Comparison of ENCODE assay signal across 8 mouse cellular contexts in genomic region chr6:35252477-35253346, GRCm38 (mm10). TPM values are rescaled to one million over a fixed set of nuclear protein-coding genes. Genes with fewer than 3 reads are reported as not detected.
DNase-seq lines count a peak whose midpoint lies in the region; ATAC-seq and TF ChIP-seq lines count a peak whose summit lies in the region.

No protein-coding gene starts in this region.

- peak; percentile 90 for ATAC-seq in forebrain, embryonic 15.5 days (replicated peaks)
- peak; percentile 91 for ATAC-seq in lung, embryonic 15.5 days (ENCODE audit: borderline replicate concordance, extremely low read depth, low FRiP score, low TSS enrichment)

- in situ Hi-C loops in ES-E14 (cut with MboI; ENCODE audit: low sequenced_read_pairs in 2 of 2, unreplicated experiment in 2 of 2): no loop called here

- peak overlapping the region; percentile 95 for H3K9ac ChIP-seq in ES-E14 (ENCODE audit: insufficient read depth, low read depth, low read length, poor library complexity, severe bottlenecking)
- peak overlapping the region; percentile 69 for H3K9ac ChIP-seq in forebrain, embryonic 15.5 days (replicated peaks)
- H3K9ac ChIP-seq in lung, embryonic 15.5 days: peak overlapping the region; percentile 80

- intact Hi-C loops in heart, postnatal 25 days (cut with DNase I): loop anchor here (5.0 to 10.0 kb wide), 3 partner anchors 122 to 1795 kb away; no protein-coding TSS in a partner anchor

- peak; percentile 92 for TF ChIP-seq CTCF in layer of hippocampus, adult 2 months (conservative IDR thresholded peaks at IDR 0.05)

- H3K27ac ChIP-seq in ES-E14 (ENCODE audit: insufficient read depth, low read depth, low read length, poor library complexity, severe bottlenecking): peak overlapping the region; percentile 59; the same call in 1 of the 2 replicates
- H3K27ac ChIP-seq in forebrain, embryonic 15.5 days (replicated peaks): peak overlapping the region; percentile 63
- H3K27ac ChIP-seq in layer of hippocampus, adult 2 months: peak overlapping the region; percentile 91
- peak overlapping the region; percentile 89 for H3K27ac ChIP-seq in lung, embryonic 15.5 days

- no peaks in the 10 kb centered on the region; the same call in 1 of the 2 replicates for H3K36me3 ChIP-seq in ES-E14 (ENCODE audit: control insufficient read depth, insufficient read depth, low read length, poor library complexity, severe bottlenecking)
- no peaks in the 10 kb centered on the region for H3K36me3 ChIP-seq in forebrain, embryonic 15.5 days
- no peaks in the 10 kb centered on the region for H3K36me3 ChIP-seq in lung, embryonic 15.5 days

- H3K27me3 ChIP-seq in forebrain, embryonic 15.5 days: no peaks in the 10 kb centered on the region
- H3K27me3 ChIP-seq in lung, embryonic 15.5 days: no peaks in the 10 kb centered on the region

- no peaks in the 10 kb centered on the region for H3K9me3 ChIP-seq in ES-E14 (ENCODE audit: control insufficient read depth, insufficient read depth, low read depth, low read length)
- H3K9me3 ChIP-seq in forebrain, embryonic 15.5 days: no peaks in the 10 kb centered on the region
- no peaks in the 10 kb centered on the region for H3K9me3 ChIP-seq in lung, embryonic 15.5 days

- peak overlapping the region; percentile 75 for H3K4me2 ChIP-seq in forebrain, embryonic 15.5 days (replicated peaks)
- H3K4me2 ChIP-seq in lung, embryonic 15.5 days: peak overlapping the region; percentile 67

- H3K4me3 ChIP-seq in ES-E14 (ENCODE audit: insufficient read depth in 1 of 2, low read depth in 1 of 2, low read length in 2 of 2, poor library complexity in 1 of 2, severe bottlenecking in 1 of 2): peak overlapping the region; percentile 83 to 93
- H3K4me3 ChIP-seq in forebrain, embryonic 15.5 days: peak overlapping the region; percentile 77
- H3K4me3 ChIP-seq in layer of hippocampus, adult 2 months: peak overlapping the region; percentile 67
- H3K4me3 ChIP-seq in lung, embryonic 15.5 days: peak overlapping the region; percentile 76

- H3K4me1 ChIP-seq in ES-E14 (ENCODE audit: control insufficient read depth in 2 of 2, insufficient read depth in 2 of 2, low read length in 2 of 2, poor library complexity in 1 of 2): peaks cover 5 to 23% of the 10 kb centered on the region in 2 experiments
- H3K4me1 ChIP-seq in forebrain, embryonic 15.5 days: peaks cover 28% of the 10 kb centered on the region
- peaks cover 43% of the 10 kb centered on the region for H3K4me1 ChIP-seq in lung, embryonic 15.5 days

- peak; percentile 85 for DNase-seq in ES-E14 (ENCODE audit: low read depth, low spot score)
- peak; percentile 83 for DNase-seq in cerebellum, adult 11 months
- DNase-seq in heart, postnatal 25 days (ENCODE audit: low spot score): peak; percentile 75
- peak; percentile 81 to 93 for DNase-seq in layer of hippocampus, adult 2 months (ENCODE audit: low spot score in 2 of 2)
- DNase-seq in ovary, adult 18-20 months (ENCODE audit: low spot score): peak; percentile 78
- peak; percentile 92 for DNase-seq in thymus, postnatal 0 days (ENCODE audit: low spot score)

- WGBS in forebrain, embryonic 15.5 days: 1% methylated on average over 57 of the region's 60 CpGs
- under 1% methylated on average over 51 of the region's 60 CpGs for WGBS in lung, embryonic 15.5 days

TF ChIP-seq in ES-E14, 5 proteins besides CTCF, POLR2A, EP300 and RAD21:
- TF ChIP-seq HCFC1 (IDR thresholded peaks at IDR 0.05; ENCODE audit: borderline replicate concordance, insufficient read depth, low read length) (no peak), ZNF384 (IDR thresholded peaks at IDR 0.05; ENCODE audit: low read depth, low read length) (no peak), ZC3H11A (IDR thresholded peaks at IDR 0.05; ENCODE audit: borderline replicate concordance, low read depth, low read length) (peak; percentile 8; the same call in 1 of the 2 replicates)
TF ChIP-seq in ES-E14: peak in this region for 1.

RNA-seq across cellular contexts. Expression of gene Slc13a4, which starts 55.2 kb away (rescaled TPM):
- 1.5 and 1.7 TPM in 2 replicates for total RNA-seq in ES-E14 (2012; rRNA removed)
- polyA plus RNA-seq in forebrain, embryonic 15.5 days (2015; fragmentation: Nextera tagmentation; extraction: Ambion mirVana): 3.1 and 3.7 TPM in 2 replicates
- under 1 TPM; 0.08 to 0.16 TPM for total RNA-seq in heart, postnatal 25 days (2021)
- total RNA-seq in layer of hippocampus, adult 2 months (2021): 1 to 10 TPM; 4.0 to 6.2 TPM
- 0.14 and 0.29 TPM in 2 replicates for polyA plus RNA-seq in lung, embryonic 15.5 days (2015; fragmentation: Nextera tagmentation; extraction: Ambion mirVana)
- polyA plus RNA-seq in thymus, postnatal 0 days (2015; fragmentation: Nextera tagmentation; extraction: Ambion mirVana): 0.35 and 0.36 TPM in 2 replicates

Comparison
In these comparisons a context has a peak if more than half of its experiments do, and no peak if none do; other contexts are left out.
1. Peak in every context shown above with its lines: DNase-seq, ATAC-seq, H3K4me3 ChIP-seq and H3K27ac ChIP-seq.